Mouse (Mus musculus) liver, embryonic 12.5 days (tissue): ENCODE results near the gene Rpl27. TPM values are rescaled to one million over a fixed set of nuclear protein-coding genes. Genes with fewer than 3 reads are reported as not detected.
"Not testable (repeated sequence)": the region's sequence is repeated elsewhere in the genome, so short reads cannot be mapped to it uniquely, and the experiment has no call there.

ENCODE experiments used
- ATAC-seq: fragments of 200-750 bp; cut with Nextera tagmentation; 2 replicates; pipeline ENCODE4 v1.8.0; 2017; ENCODE audit warnings: moderate number of reproducible peaks, mild to moderate bottlenecking, moderate library complexity
- H3K27ac ChIP-seq: fragments of 300-500 bp; sonication (generic); 2 replicates; pipeline ENCODE4 v1.5.1; 2016; ENCODE audit warnings: mild to moderate bottlenecking
- H3K27me3 ChIP-seq: fragments of 300-500 bp; sonication (generic); replicated peaks from 2 replicates; pipeline ENCODE4 v1.6.1; 2016; ENCODE audit warnings: mild to moderate bottlenecking, moderate library complexity
- H3K36me3 ChIP-seq: fragments of 300-500 bp; sonication (generic); 2 replicates; pipeline ENCODE4 v1.6.1; 2016; ENCODE audit warnings: mild to moderate bottlenecking, moderate library complexity
- H3K4me1 ChIP-seq: fragments of 300-500 bp; sonication (generic); 2 replicates; pipeline ENCODE4 v1.6.1; 2016
- H3K4me2 ChIP-seq: fragments of 300-500 bp; sonication (generic); 2 replicates; pipeline ENCODE4 v1.6.1; 2016; ENCODE audit warnings: mild to moderate bottlenecking, moderate library complexity
- H3K4me3 ChIP-seq: fragments of 300-500 bp; sonication (generic); 2 replicates; pipeline ENCODE4 v1.5.1; 2016; ENCODE audit warnings: mild to moderate bottlenecking, moderate library complexity
- H3K9ac ChIP-seq: fragments of 300-500 bp; sonication (generic); 2 replicates; pipeline ENCODE4 v1.6.1; 2016; ENCODE audit warnings: mild to moderate bottlenecking, moderate library complexity
- H3K9me3 ChIP-seq: fragments of 300-500 bp; sonication (generic); replicated peaks from 2 replicates; pipeline ENCODE4 v1.6.1; 2016; ENCODE audit warnings: mild to moderate bottlenecking, moderate library complexity
- WGBS: fragments of 180-500 bp; shearing (Covaris S2); methylation state at CpG from one replicate; pipeline ENCODE4 v1.1.7; 2016; ENCODE audit not compliant: insufficient replicate concordance; 5-methylcytosine and 5-hydroxymethylcytosine counted together
- polyA plus RNA-seq: library from polyadenylated mRNA; unstranded; fragments of >200 nt; fragmentation: Nextera tagmentation; extraction: Ambion mirVana; gene quantifications from 2 replicates; pipeline ENCODE4 v1.2.1, GENCODE M21; 2016

Rpl27 gene
- polyA plus RNA-seq, 1 experiment from 2014 or later: 390 TPM

DNA sequence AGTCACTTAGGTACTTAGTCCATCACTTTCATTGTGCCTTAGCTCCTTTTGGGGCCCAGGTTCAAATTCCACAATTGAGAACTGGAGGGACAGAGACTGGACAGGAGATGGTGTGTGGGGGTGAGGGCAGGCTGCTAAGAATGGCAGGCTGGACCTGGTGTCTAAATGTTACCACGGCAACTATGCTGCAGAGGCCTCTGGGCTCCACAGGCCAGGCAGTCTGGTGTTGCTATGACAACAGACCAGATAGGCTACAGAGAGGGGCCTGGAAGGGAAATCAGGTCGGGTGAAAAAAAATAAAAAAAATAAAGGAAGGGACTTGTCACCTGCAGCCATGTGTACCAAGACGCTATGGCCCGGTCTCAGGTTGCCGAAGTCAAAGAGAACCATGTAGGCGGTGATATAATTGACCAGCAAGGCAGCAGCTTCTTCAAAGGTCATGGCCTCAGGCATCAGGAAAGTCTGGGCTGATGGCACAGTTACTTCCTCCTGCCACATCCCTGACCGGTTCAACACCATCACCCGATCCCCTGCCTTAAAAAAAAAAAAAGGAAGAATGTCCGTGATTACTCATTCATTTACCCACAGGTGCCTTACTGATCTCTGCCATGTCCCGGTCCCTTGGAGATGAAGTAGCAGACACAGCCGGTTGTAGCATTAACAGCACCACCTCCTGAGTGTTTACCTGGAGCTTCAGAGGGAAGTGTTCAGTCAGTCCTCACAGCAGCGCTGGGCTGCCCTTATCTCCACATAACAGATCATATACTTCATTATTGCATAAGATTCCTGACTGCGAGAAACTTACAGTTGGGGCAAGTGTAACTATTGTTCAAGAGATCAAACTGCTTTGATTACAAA, 20.7 kb downstream of the Rpl27 start:
- Histone ChIP-seq H3K9ac (no peak overlapping the region), H3K4me1 (peaks cover 75% of the 10 kb centered on the region), H3K36me3 (peaks cover 45% of the 10 kb centered on the region), H3K27ac (no peak overlapping the region), H3K27me3 (peaks cover 39% of the 10 kb centered on the region), H3K9me3 (no peaks in the 10 kb centered on the region), H3K4me3 (no peak overlapping the region), H3K4me2 (peak overlapping the region; percentile 99; the same call in 1 of the 2 replicates)
- 28% methylated on average over 13 of the region's 13 CpGs for WGBS
- ATAC-seq: no peak

DNA sequence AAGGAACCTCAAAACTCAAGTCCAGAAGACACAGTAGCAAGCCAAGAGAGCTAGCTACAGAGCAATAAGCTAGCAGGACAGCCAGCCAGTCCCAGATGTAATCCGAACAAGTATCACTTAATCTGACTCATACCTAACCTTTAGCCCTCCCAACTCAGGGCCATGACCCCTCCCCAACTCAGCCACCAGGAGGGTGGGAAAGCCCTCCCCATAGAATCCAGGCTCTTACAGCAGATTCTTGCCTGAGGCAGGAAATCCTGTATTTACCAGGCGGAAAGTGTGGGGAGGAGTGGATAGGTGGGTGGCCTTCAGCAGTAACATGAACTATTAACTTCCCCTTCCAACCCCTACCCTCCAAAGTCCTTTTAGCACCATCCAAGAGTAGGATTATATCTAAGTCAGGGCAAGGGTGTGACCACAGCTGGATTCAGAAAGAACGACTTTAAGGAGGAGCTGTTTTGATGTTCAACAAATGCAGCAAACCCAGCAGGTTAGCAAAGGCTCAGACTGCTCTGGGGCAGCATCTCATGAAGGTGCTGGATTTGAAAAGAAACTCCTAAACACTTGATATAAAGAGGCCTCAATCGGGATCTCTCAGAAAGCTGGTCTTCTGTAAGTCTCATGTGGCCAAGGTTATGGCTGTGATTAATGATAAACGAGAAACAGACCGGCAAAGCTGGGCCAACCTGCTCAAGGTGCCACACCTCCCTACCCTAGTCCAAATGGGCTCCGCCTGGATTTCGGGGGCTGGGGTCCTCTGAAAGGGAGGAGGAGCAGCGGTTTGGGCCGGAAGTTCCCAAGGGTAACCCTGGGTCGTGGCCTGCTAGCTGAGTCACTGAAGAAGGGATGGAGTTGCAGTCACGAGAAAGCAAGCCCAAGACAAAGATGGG, 22.4 kb downstream of the Rpl27 start, which contains the start of gene Rnd2:
Rnd2 (plus strand) TSS at position 789 of the 890 bp plus-strand sequence.
- peak within 1 kb of the TSS; percentile 71 for H3K4me3 ChIP-seq
- peaks cover 52% of the 10 kb centered on the region for H3K27me3 ChIP-seq
- H3K4me1 ChIP-seq: peaks cover 81% of the 10 kb centered on the region
- H3K36me3 ChIP-seq: peaks cover 28% of the 10 kb centered on the region
- peak within 1 kb of the TSS; percentile 69 for H3K9ac ChIP-seq
- peak within 1 kb of the TSS; percentile 63 for H3K27ac ChIP-seq
- 10% methylated on average over 12 of the region's 12 CpGs for WGBS
- no peaks in the 10 kb centered on the region for H3K9me3 ChIP-seq
- ATAC-seq: no peak
- peak within 1 kb of the TSS; percentile 99 for H3K4me2 ChIP-seq

DNA sequence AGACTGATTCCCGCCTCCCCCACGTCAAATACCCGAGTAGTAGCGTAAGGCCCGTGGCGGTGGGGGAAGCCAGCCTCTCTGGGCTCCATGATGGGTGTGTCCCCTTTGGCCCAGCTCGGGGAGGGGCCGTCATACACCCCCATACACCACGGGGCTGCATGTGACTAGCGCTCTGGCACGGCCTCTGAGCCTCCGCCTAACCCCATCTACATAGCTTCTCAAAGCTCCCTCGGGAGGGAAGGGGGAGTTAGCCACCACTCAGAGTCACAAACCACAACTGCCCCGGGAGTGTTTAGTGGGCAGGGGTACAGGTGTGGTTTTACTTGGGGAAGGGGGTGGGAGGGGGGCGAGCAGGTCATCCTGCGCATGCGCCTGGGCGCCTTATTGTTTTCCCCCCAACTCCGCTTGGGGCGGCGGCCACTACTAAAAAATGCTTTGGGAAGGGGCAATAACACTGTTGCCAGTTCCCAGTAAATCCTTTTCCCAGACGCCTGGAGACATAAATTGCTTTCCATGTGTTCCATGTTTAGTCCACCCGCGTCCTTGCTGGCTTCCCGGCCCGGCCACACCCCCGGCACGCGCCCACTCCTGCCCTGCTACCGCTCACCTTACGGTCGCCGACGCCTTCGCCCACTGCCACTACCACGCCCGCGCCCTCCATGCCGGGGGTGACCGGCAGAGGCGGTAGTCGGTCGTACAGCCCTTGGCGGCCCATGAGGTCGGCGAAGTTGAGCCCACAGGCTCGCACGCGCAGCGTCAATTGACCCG, 23.2 kb downstream of the Rpl27 start:
- H3K4me3 ChIP-seq: peak overlapping the region; percentile 71
- H3K27ac ChIP-seq: peak overlapping the region; percentile 63
- H3K4me1 ChIP-seq: peaks cover 73% of the 10 kb centered on the region
- WGBS: under 1% methylated on average over 51 of the region's 51 CpGs
- H3K4me2 ChIP-seq: peak overlapping the region; percentile 99
- H3K27me3 ChIP-seq: peaks cover 58% of the 10 kb centered on the region
- ATAC-seq: peak; percentile 28; the same call in 1 of the 2 replicates
- peak overlapping the region; percentile 69 for H3K9ac ChIP-seq
- H3K36me3 ChIP-seq: peaks cover 20% of the 10 kb centered on the region
- no peaks in the 10 kb centered on the region for H3K9me3 ChIP-seq

DNA sequence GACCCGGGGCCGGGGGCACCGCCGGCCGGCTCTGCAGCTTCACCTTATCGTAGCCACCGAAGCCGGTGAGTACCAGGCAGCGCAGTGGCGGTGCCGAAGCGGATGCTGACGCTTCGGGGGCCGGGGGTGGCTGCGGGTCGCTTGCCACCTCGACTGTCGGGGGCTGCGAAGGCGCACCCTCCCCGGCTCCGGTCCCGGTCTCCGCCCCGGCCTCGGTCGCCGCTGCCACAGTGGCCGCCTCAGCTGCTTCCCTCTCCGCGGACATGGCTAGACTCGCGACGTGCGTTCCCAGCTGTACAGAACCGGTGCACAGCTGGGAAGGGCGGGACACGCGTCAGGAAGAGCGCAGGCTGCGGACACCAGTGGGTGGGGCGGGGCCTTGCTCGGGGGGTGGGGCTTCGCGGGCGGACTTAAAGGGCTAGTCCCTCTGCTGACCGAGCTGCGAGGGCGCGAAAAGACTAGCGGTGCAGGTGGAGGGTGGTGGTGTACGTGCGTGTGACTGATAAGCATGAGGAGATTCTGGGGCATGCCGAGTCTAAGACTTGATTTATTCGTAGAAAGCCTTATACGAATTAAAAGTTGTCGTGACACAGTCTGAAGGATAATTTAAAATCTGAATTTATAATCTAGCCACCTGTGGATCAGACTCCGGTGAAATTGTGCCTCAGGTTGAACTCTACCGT, 23.9 kb downstream of the Rpl27 start, which contains the start of gene Vat1:
Vat1 (minus strand) TSS at position 362 of the 683 bp plus-strand sequence.
- no peaks in the 10 kb centered on the region for H3K9me3 ChIP-seq
- peak; percentile 66 for ATAC-seq
- H3K4me3 ChIP-seq: peak within 1 kb of the TSS; percentile 71
- H3K4me1 ChIP-seq: peaks cover 72% of the 10 kb centered on the region
- peaks cover 13% of the 10 kb centered on the region for H3K36me3 ChIP-seq
- under 1% methylated on average over 59 of the region's 60 CpGs for WGBS
- H3K27me3 ChIP-seq: peaks cover 66% of the 10 kb centered on the region
- peak within 1 kb of the TSS; percentile 63 for H3K27ac ChIP-seq
- H3K9ac ChIP-seq: peak within 1 kb of the TSS; percentile 69
- peak within 1 kb of the TSS; percentile 100 for H3K4me2 ChIP-seq

DNA sequence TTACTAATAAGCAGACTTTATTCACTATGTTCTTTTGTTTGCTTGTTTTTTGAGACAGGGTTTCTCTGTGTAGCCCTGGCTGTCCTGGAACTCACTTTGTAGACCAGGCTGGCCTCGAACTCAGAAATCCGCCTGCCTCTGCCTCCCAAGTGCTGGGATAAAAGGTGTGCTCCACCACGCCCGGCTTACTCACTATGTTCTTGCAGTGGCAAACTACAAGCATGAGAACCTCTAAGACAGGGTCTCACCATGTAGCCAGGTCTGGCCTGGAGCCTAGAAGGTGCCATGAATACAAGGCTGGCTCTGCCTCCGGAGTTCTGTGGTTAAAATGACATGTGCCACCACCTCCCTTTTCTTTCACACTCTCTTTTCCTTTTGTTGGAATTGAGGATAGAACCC, 24.5 kb downstream of the Rpl27 start:
- H3K27ac ChIP-seq, H3K36me3 ChIP-seq, H3K9me3 ChIP-seq, ATAC-seq: not testable (repeated sequence)
- H3K27me3 ChIP-seq: peaks cover 71% of the 10 kb centered on the region
- peak overlapping the region; percentile 71 for H3K4me3 ChIP-seq
- 0 out of 2 replicates have a peak overlapping the region, but pooled peaks have one; percentile 69 for H3K9ac ChIP-seq
- 57% methylated on average over 5 of the region's 5 CpGs for WGBS
- H3K4me1 ChIP-seq: peaks cover 72% of the 10 kb centered on the region
- H3K4me2 ChIP-seq: peak overlapping the region; percentile 99

DNA sequence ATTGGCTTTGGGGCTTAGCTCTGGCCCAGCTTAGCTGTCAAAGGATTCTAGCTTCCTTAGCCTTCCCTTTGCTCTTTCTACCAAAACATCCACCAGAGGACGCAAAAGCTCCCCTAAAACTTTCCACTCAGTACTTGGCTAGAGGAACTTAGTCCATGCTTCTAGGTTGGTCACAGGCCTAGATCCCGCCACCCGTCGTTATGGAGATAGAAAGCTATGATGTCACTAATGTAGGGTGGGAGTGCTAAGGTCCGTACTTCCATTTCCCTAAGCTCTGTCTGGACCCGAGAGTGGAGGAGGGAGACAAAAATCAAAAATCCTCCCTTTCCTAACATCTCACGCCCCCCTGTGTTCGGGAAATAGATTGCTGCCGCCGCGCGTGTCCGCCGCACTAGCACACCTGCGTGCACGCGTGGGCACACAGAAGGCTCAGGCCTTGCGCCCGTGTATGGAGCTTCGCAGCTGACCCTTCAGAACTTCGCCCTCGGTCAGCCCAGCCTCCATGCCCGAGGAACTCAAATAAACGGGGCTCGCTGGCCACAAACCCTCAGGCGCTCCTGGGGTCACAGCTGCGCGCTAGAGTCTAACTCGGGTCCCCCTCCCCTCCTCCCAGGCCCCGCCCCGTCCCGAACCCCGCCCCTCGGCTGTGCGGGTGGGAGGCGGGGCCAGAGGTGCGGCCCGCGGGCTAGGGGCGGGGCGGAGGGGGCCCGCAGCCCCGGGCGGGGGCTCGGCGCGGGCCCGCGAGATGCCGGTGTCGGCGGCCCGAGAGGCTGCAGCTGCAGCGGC, 25.6 kb downstream of the Rpl27 start:
- peak; percentile 67 for ATAC-seq

DNA sequence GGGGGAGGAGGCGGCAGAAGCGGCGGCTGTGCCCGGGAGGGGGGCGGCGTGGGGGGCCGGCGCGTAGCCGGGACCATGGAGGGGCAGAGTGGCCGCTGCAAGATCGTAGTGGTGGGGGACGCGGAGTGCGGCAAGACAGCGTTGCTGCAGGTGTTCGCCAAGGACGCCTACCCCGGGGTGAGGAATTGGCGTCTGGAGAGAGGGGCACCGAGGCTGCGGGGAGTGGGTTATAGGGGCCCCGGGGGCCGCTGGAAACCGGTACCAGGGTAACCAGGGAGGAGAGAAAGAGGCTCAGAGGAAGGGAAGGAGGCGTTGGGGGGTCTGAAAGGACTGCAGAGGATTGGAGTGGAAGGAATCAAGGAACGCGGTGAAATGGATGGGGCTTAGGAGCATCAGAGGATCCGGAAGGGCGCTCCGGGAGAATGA, 26.2 kb downstream of the Rpl27 start:
- ATAC-seq: no peak
- peaks cover 85% of the 10 kb centered on the region for H3K27me3 ChIP-seq

More for the DNA sequence above, 25.6 kb downstream of the Rpl27 start:
- H3K4me2 ChIP-seq: peak overlapping the region; percentile 100
- no peaks in the 10 kb centered on the region for H3K9me3 ChIP-seq
- H3K4me3 ChIP-seq: peak overlapping the region; percentile 74
- peaks cover 64% of the 10 kb centered on the region for H3K4me1 ChIP-seq
- peak overlapping the region; percentile 73 for H3K9ac ChIP-seq
- WGBS: under 1% methylated on average over 44 of the region's 54 CpGs
- peaks cover 81% of the 10 kb centered on the region for H3K27me3 ChIP-seq
- no peaks in the 10 kb centered on the region for H3K36me3 ChIP-seq
- no peak overlapping the region for H3K27ac ChIP-seq

DNA sequence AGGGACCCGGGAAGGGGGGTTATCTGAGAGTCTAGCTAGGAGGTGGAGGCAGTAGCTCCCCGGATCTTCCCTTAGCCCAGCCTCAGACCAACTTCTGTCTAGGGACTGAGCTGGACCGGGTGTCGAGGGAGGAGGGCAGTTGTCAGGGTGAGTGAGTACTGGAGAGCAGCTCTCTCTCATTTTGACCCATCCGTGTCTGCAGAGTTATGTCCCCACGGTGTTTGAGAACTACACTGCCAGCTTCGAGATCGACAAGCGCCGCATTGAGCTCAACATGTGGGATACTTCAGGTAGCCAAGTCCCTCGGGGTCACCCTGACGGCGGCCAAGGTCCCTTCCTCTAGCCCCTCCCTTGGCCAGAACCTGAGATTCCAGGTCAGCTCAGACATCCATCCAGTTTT, 26.6 kb downstream of the Rpl27 start:
- Histone ChIP-seq H3K27ac (no peak overlapping the region), H3K9ac (peak overlapping the region; percentile 73), H3K4me2 (peak overlapping the region; percentile 100), H3K27me3 (peaks cover 82% of the 10 kb centered on the region), H3K36me3 (no peaks in the 10 kb centered on the region), H3K9me3 (no peaks in the 10 kb centered on the region), H3K4me1 (peaks cover 53% of the 10 kb centered on the region), H3K4me3 (peak overlapping the region; percentile 74)
- WGBS: 10% methylated on average over 13 of the region's 13 CpGs
- ATAC-seq: no peak

More for the DNA sequence above, 26.2 kb downstream of the Rpl27 start:
- under 1% methylated on average over 28 of the region's 31 CpGs for WGBS
- H3K4me3 ChIP-seq: peak overlapping the region; percentile 74
- H3K36me3 ChIP-seq: no peaks in the 10 kb centered on the region
- peak overlapping the region; percentile 100 for H3K4me2 ChIP-seq
- H3K9ac ChIP-seq: peak overlapping the region; percentile 73
- no peaks in the 10 kb centered on the region for H3K9me3 ChIP-seq
- peaks cover 58% of the 10 kb centered on the region for H3K4me1 ChIP-seq
- H3K27ac ChIP-seq: 0 out of 2 replicates have a peak overlapping the region, but pooled peaks have one; percentile 28

DNA sequence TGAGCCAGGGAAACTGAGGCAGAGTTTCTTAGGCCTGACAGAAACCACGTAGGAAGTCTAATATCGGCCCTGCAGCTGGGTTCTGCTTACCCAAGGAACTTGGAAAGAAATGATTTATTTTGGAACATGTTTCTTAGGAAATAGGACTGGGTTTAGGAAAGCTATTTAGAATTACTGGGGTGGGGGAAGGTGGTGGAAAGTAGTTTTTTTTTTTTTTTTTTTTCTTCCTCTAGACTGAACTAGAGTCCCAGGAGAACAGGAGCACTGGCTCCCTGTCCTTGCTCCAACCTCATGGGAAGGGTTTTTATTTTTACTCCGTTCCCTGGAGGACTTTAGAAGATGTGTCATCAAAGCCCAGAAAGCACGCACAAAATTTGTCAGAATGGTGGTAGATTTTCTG, 27.1 kb downstream of the Rpl27 start:
- no peak for ATAC-seq
- H3K4me2 ChIP-seq: peak overlapping the region; percentile 100
- peaks cover 49% of the 10 kb centered on the region for H3K4me1 ChIP-seq
- H3K27ac ChIP-seq: no peak overlapping the region
- no peaks in the 10 kb centered on the region for H3K9me3 ChIP-seq
- no peaks in the 10 kb centered on the region for H3K36me3 ChIP-seq
- 47% methylated on average over 4 of the region's 4 CpGs for WGBS
- peaks cover 79% of the 10 kb centered on the region for H3K27me3 ChIP-seq
- peak overlapping the region; percentile 74 for H3K4me3 ChIP-seq
- H3K9ac ChIP-seq: no peak overlapping the region

DNA sequence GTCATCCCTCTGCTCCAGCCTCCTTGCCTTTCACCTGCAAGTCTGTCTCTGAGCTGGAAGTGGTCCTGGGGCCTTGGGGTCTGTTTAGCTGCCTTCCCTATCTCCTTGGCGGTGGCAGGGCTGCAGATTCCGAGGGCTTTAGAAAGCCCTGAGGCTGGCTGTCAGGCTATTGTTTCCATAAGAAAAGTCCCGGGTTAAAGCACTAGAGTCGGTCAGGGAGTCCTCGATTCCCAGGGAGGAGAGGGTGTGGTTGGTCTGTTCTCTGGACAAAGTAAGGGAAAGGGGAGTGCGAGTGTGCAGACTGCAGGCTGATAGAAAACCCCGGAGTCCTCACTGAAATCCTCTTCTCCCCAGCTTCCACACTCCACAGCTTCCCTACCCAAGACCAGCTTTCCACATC, 28.1 kb downstream of the Rpl27 start:
- no peak for ATAC-seq
- H3K27me3 ChIP-seq: peaks cover 73% of the 10 kb centered on the region
- H3K27ac ChIP-seq: no peak overlapping the region
- H3K36me3 ChIP-seq: no peaks in the 10 kb centered on the region
- H3K4me1 ChIP-seq: peaks cover 39% of the 10 kb centered on the region
- WGBS: 66% methylated on average over 7 of the region's 7 CpGs
- H3K9ac ChIP-seq: no peak overlapping the region
- no peak overlapping the region for H3K4me2 ChIP-seq
- no peak overlapping the region for H3K4me3 ChIP-seq
- H3K9me3 ChIP-seq: no peaks in the 10 kb centered on the region
